Mouse (Mus musculus): Measurements from ENCODE around the gene Aga. TPM values are rescaled to one million over a fixed set of nuclear protein-coding genes. Genes with fewer than 3 reads are reported as not detected.
"Not testable (repeated sequence)": the region's sequence is repeated elsewhere in the genome, so short reads cannot be mapped to it uniquely, and the experiment has no call there.

Gene Aga
- 11.0 and 15.1 TPM in 2 replicates for total RNA-seq (2014; fragmentation: Nextera tagmentation)
- 15.6 and 22.4 TPM in 2 replicates for total RNA-seq (2017)

GRCm38 (mm10) chr8:53511551-53512127 is at the start of gene Aga:
Aga (plus strand) TSS chr8:53511727.
- ATAC-seq (replicated peaks; ENCODE audit: low FRiP score, low TSS enrichment, poor library complexity, severe bottlenecking) = peak; percentile 100

DNA sequence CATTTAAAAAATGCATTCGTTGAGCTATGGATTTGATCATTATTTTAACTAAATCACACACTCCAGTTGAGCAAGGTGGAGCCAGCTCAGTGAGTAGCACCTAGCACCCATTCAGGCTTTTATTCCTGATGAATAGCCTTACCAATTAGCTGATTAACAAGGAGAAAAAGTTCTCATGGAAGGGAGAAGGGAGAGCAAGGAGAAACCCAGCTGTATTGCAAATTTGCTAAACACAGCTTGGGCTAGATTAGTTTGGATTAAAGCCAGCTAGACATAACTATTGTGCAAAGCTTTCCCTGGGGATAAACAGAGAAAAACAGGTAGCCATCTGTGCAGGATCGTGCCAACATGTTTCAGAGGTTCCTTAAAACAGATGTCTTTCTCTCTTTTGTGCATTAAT is 22.5 kb upstream of the Aga start:
- no peak for ATAC-seq (replicated peaks; ENCODE audit: low FRiP score, low TSS enrichment, poor library complexity, severe bottlenecking)

DNA sequence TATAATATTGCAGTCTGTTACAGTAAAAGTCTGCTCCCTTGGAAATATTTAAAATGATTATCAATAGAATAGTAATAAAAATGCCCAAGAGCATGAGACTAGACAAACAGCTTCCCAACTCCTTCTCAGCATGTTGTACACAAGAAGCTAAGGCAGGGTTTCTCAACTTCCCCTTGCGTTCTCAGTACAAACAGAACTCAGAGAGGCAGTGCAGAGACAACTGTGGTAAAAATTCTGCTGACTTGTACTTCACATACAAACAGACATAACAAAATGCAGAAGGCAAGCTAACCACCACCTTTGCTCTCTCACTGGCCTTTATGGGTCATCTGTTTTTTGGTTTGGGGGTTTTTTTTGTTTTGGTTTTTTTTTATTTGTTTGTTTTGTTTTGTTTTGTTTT is 15.3 kb upstream of the Aga start:
- ATAC-seq (replicated peaks; ENCODE audit: low FRiP score, low TSS enrichment, poor library complexity, severe bottlenecking) = no peak

DNA sequence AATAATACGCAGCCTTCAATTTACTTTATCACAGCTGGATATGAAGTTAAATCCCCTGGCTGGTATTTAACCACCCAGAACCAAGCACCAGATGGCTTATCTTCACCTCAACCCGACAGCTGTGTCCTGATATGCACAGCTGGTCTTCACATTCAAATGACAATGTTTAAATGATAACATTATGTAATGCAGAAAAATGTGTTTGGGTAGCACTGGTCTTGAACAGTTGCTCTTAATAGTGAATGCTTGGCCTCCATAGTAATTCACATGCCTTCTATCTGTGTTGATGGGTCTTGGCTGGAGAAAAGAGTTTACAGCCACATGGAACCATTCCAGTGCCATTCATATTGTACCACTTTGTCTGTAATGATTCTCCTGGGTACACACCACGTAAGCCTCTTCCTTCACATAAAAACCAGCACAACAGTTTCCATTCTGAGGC is 14.6 kb upstream of the Aga start:
- no peak for ATAC-seq (replicated peaks; ENCODE audit: low FRiP score, low TSS enrichment, poor library complexity, severe bottlenecking)

DNA sequence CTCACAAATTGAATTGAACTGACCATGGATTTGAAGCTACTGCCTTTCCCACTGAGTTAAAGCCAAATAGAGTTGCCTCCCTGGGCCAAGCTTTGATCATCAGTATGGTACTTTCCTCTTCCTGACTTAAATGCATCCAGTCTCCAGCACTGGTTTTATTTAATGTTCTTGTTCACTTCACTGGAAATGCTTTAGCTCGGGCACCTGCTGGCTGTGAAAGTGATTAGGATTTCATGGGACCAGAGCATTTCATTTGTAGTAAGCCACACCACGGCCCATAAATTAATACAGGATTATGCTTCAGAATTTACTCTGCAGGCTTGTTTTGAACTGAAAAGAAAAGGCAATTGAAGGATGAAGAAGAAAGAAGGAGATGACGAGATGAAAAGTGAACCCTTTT is 26.5 kb downstream of the Aga start:
- not testable (repeated sequence) for ATAC-seq (replicated peaks; ENCODE audit: low FRiP score, low TSS enrichment, poor library complexity, severe bottlenecking)

GRCm38 (mm10) chr8:53539585-53539984 is 28.1 kb downstream of the Aga start:
- no peak for ATAC-seq (replicated peaks; ENCODE audit: low FRiP score, low TSS enrichment, poor library complexity, severe bottlenecking)

GRCm38 (mm10) chr8:53562441-53563040 is 51.0 kb downstream of the Aga start:
- ATAC-seq (replicated peaks; ENCODE audit: low FRiP score, low TSS enrichment, poor library complexity, severe bottlenecking) = no peak

GRCm38 (mm10) chr8:53566223-53566622 is 54.7 kb downstream of the Aga start:
- no peak for ATAC-seq (replicated peaks; ENCODE audit: low FRiP score, low TSS enrichment, poor library complexity, severe bottlenecking)

Other genes starting within 250 kb of the Aga start
- gene Neil3, start 127.3 kb downstream of the Aga start, total RNA-seq (2014; fragmentation: Nextera tagmentation) = 32.8 and 44.6 TPM in 2 replicates
- 19.4 and 20.2 TPM in 2 replicates for gene Neil3, start 127.3 kb downstream of the Aga start, total RNA-seq (2017)